Mouse (Mus musculus) kidney, embryonic 15.5 days (tissue): ENCODE measurements around the gene Nkap. TPM values are rescaled to one million over a fixed set of nuclear protein-coding genes. Genes with fewer than 3 reads are reported as not detected.
"Not testable (repeated sequence)": the region's sequence is repeated elsewhere in the genome, so short reads cannot be mapped to it uniquely, and the experiment has no call there.

Experiments
- ATAC-seq: fragments of 200-750 bp; cut with Nextera tagmentation; replicated peaks from 2 replicates; pipeline ENCODE4 v1.8.0; 2017; ENCODE audit warnings: moderate TSS enrichment; ENCODE audit not compliant: low FRiP score
- H3K27ac ChIP-seq: fragments of 300-500 bp; sonication (generic); 2 replicates; pipeline ENCODE4 v1.5.1; 2015; ENCODE audit warnings: mild to moderate bottlenecking, inconsistent platforms
- H3K27me3 ChIP-seq: fragments of 300-500 bp; sonication (generic); 2 replicates; pipeline ENCODE4 v1.6.1; 2015; ENCODE audit warnings: inconsistent platforms
- H3K36me3 ChIP-seq: fragments of 300-500 bp; sonication (generic); 2 replicates; pipeline ENCODE4 v1.6.1; 2015; ENCODE audit warnings: inconsistent platforms
- H3K4me1 ChIP-seq: fragments of 300-500 bp; sonication (generic); 2 replicates; pipeline ENCODE4 v1.6.1; 2015; ENCODE audit warnings: inconsistent platforms
- H3K4me2 ChIP-seq: fragments of 300-500 bp; sonication (generic); 2 replicates; pipeline ENCODE4 v1.6.1; 2015; ENCODE audit warnings: moderate library complexity, mild to moderate bottlenecking, inconsistent platforms
- H3K4me3 ChIP-seq: fragments of 300-500 bp; sonication (generic); replicated peaks from 2 replicates; pipeline ENCODE4 v1.5.1; 2015; ENCODE audit warnings: mild to moderate bottlenecking, inconsistent platforms
- H3K9ac ChIP-seq: fragments of 300-500 bp; sonication (generic); 2 replicates; pipeline ENCODE4 v1.6.1; 2015; ENCODE audit warnings: mild to moderate bottlenecking, inconsistent platforms
- H3K9me3 ChIP-seq: fragments of 300-500 bp; sonication (generic); replicated peaks from 2 replicates; pipeline ENCODE4 v1.6.1; 2016; ENCODE audit warnings: inconsistent platforms
- WGBS: fragments of 180-500 bp; shearing (Covaris S2); methylation state at CpG from one replicate; pipeline ENCODE4 v1.1.7; 2015; ENCODE audit warnings: mixed read lengths; 5-methylcytosine and 5-hydroxymethylcytosine counted together
- polyA plus RNA-seq: library from polyadenylated mRNA; unstranded; fragments of >200 nt; fragmentation: Nextera tagmentation; extraction: Ambion mirVana; gene quantifications from 2 replicates; pipeline ENCODE4 v1.2.1, GENCODE M21; 2015

The Nkap gene
- polyA plus RNA-seq, 1 experiment from 2014 or later, result 16.0 TPM

- WGBS, result 80% methylated on average over 18 of the region's 18 CpGs
- Histone ChIP-seq H3K27me3 (no peaks in the 10 kb centered on the region), H3K27ac (no peak overlapping the region), H3K4me1 (no peaks in the 10 kb centered on the region), H3K4me2 (no peak overlapping the region), H3K9ac (no peak overlapping the region), H3K4me3 (no peak overlapping the region), H3K9me3 (no peaks in the 10 kb centered on the region), H3K36me3 (no peaks in the 10 kb centered on the region)
- ATAC-seq, result no peak
Observed at GRCm38 (mm10) chrX:37163115-37163514, 36.5 kb downstream of the Nkap start.

- Histone ChIP-seq H3K27me3 (no peaks in the 10 kb centered on the region), H3K9ac (no peak overlapping the region), H3K36me3 (no peaks in the 10 kb centered on the region), H3K4me2 (no peak overlapping the region), H3K4me3 (no peak overlapping the region), H3K27ac (no peak overlapping the region), H3K4me1 (no peaks in the 10 kb centered on the region), H3K9me3 (no peaks in the 10 kb centered on the region)
- 21% methylated on average over 3 of the region's 3 CpGs for WGBS
- no peak for ATAC-seq
Observed at GRCm38 (mm10) chrX:37167085-37167484, 40.5 kb downstream of the Nkap start.

- Histone ChIP-seq H3K27me3 (no peaks in the 10 kb centered on the region), H3K4me2 (no peak within 1 kb of the TSS), H3K9me3 (no peaks in the 10 kb centered on the region), H3K9ac (no peak within 1 kb of the TSS), H3K4me3 (no peak within 1 kb of the TSS), H3K4me1 (no peaks in the 10 kb centered on the region), H3K36me3 (no peaks in the 10 kb centered on the region), H3K27ac (no peak within 1 kb of the TSS)
- ATAC-seq, result no peak
- 60% methylated on average over 5 of the region's 5 CpGs for WGBS
Observed at GRCm38 (mm10) chrX:37168742-37169141, 42.1 kb downstream of the Nkap start, which contains the start of gene Akap14. Gene Akap14 (minus strand): TSS chrX:37168842.

- not testable (repeated sequence) for H3K36me3 ChIP-seq, H3K9me3 ChIP-seq, H3K27me3 ChIP-seq, H3K4me1 ChIP-seq, ATAC-seq, H3K27ac ChIP-seq, H3K4me3 ChIP-seq, H3K4me2 ChIP-seq, H3K9ac ChIP-seq
- 73% methylated on average over 8 of the region's 8 CpGs for WGBS
Observed at GRCm38 (mm10) chrX:37184401-37184800, 57.8 kb downstream of the Nkap start.

GRCm38 (mm10) chrX:37190755-37191104, 64.1 kb downstream of the Nkap start:
- Histone ChIP-seq H3K27ac (no peak overlapping the region), H3K9me3 (no peaks in the 10 kb centered on the region), H3K36me3 (peaks cover 9% of the 10 kb centered on the region; the same call in 1 of the 2 replicates), H3K9ac (peak overlapping the region; percentile 36), H3K4me3 (peak overlapping the region; percentile 58), H3K27me3 (no peaks in the 10 kb centered on the region), H3K4me2 (peak overlapping the region; percentile 64), H3K4me1 (peaks cover 6% of the 10 kb centered on the region; the same call in 1 of the 2 replicates)
- no peak; the same call in 1 of the 2 replicates for ATAC-seq
- 25% methylated on average over 20 of the region's 20 CpGs for WGBS

GRCm38 (mm10) chrX:37191105-37191743, 64.6 kb downstream of the Nkap start, which contains the start of the genes Ndufa1 and Rnf113a1:
Gene Ndufa1 (minus strand): TSS chrX:37191163.
Gene Rnf113a1 (plus strand): TSS chrX:37191245.
- H3K9ac ChIP-seq, result peak within 1 kb of the TSS; percentile 45
- peak; percentile 93 for ATAC-seq
- H3K4me2 ChIP-seq, result peak within 1 kb of the TSS; percentile 64
- no peaks in the 10 kb centered on the region for H3K27me3 ChIP-seq
- H3K27ac ChIP-seq, result peak within 1 kb of the TSS; percentile 51
- H3K36me3 ChIP-seq, result peaks cover 9% of the 10 kb centered on the region; the same call in 1 of the 2 replicates
- peaks cover 6% of the 10 kb centered on the region; the same call in 1 of the 2 replicates for H3K4me1 ChIP-seq
- no peaks in the 10 kb centered on the region for H3K9me3 ChIP-seq
- H3K4me3 ChIP-seq, result peak within 1 kb of the TSS; percentile 58
- WGBS, result 22% methylated on average over 63 of the region's 63 CpGs

GRCm38 (mm10) chrX:37191744-37192379, 65.3 kb downstream of the Nkap start:
- Histone ChIP-seq H3K27me3 (no peaks in the 10 kb centered on the region), H3K36me3 (peaks cover 9% of the 10 kb centered on the region; the same call in 1 of the 2 replicates), H3K27ac (no peak overlapping the region), H3K4me2 (peak overlapping the region; percentile 64), H3K4me1 (peaks cover 6% of the 10 kb centered on the region; the same call in 1 of the 2 replicates), H3K9ac (peak overlapping the region; percentile 45), H3K9me3 (no peaks in the 10 kb centered on the region), H3K4me3 (peak overlapping the region; percentile 58)
- ATAC-seq, result peak; percentile 14
- WGBS, result 23% methylated on average over 28 of the region's 28 CpGs

GRCm38 (mm10) chrX:37198676-37199075, 72.1 kb downstream of the Nkap start:
- Histone ChIP-seq H3K4me2 (no peak overlapping the region), H3K4me1 (no peaks in the 10 kb centered on the region), H3K27me3 (no peaks in the 10 kb centered on the region), H3K36me3 (no peaks in the 10 kb centered on the region), H3K27ac (no peak overlapping the region), H3K4me3 (no peak overlapping the region), H3K9ac (no peak overlapping the region), H3K9me3 (no peaks in the 10 kb centered on the region)
- 64% methylated on average over 8 of the region's 8 CpGs for WGBS
- no peak for ATAC-seq

Other genes with a start within 250 kb of the Nkap start
- 1.3 and 1.7 TPM in 2 replicates for gene Nkrf, start 223.9 kb upstream of the Nkap start, polyA plus RNA-seq
- gene Sept6, start 135.0 kb upstream of the Nkap start, polyA plus RNA-seq, result 21.9 and 23.7 TPM in 2 replicates
- gene Sowahd, start 78.0 kb upstream of the Nkap start, polyA plus RNA-seq, result not detected in 2 replicates
- gene Rpl39, start 41.4 kb upstream of the Nkap start, polyA plus RNA-seq, result 577 and 689 TPM in 2 replicates
- gene Upf3b, start 16.5 kb upstream of the Nkap start, polyA plus RNA-seq, result 23.9 and 24.5 TPM in 2 replicates
- gene Akap14, start 42.0 kb downstream of the Nkap start, polyA plus RNA-seq, result 0.12 TPM in 1 of 2 replicates, not detected in the other
- gene Ndufa1, start 64.4 kb downstream of the Nkap start, polyA plus RNA-seq, result 432 and 490 TPM in 2 replicates
- 8.9 TPM in 2 replicates for gene Rnf113a1, start 64.5 kb downstream of the Nkap start, polyA plus RNA-seq
- not detected in 2 replicates for gene Gm9, start 84.2 kb downstream of the Nkap start, polyA plus RNA-seq
- not detected in 2 replicates for gene Rhox1, start 95.5 kb downstream of the Nkap start, polyA plus RNA-seq
- gene Rhox2a, start 118.2 kb downstream of the Nkap start, polyA plus RNA-seq, result not detected in 2 replicates
- not detected in 2 replicates for gene Rhox3a, start 123.1 kb downstream of the Nkap start, polyA plus RNA-seq
- gene Rhox4a, start 138.5 kb downstream of the Nkap start, polyA plus RNA-seq, result not detected in 2 replicates